In the genomic region with DNA sequence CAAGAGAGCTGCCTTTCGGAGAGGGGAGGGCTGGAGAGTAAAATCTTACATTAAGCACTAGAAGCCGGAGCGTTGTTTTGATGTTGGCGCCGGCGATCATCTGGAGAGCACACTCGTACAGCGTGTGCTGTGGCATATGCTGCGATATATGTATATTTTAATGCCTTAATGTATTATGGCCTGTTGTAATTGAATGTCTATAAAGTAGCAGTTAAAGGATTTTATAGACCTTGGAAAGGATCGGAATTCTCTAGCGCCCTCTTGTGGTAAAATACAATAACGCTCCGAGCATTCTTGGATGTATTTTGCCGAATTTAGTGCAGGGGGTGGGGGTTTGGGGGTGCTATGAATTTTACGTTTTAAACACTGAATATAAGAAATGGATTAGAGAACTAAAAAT, we compare ENCODE assay signal across 8 mouse cellular contexts.
DNase-seq lines count a peak whose midpoint lies in the region; ATAC-seq and TF ChIP-seq lines count a peak whose summit lies in the region.

No protein-coding gene starts in this region.

- peak; percentile 49 to 81 (median 68) for TF ChIP-seq CTCF in MEL (IDR thresholded peaks at IDR 0.05 in 2 of 3, conservative IDR thresholded peaks at IDR 0.05 in 1 of 3; ENCODE audit: control insufficient read depth in 1 of 3, insufficient read depth in 1 of 3, low read depth in 2 of 3, low read length in 3 of 3, poor library complexity in 1 of 3, severe bottlenecking in 1 of 3)

- H3K36me3 ChIP-seq in MEL (ENCODE audit: control insufficient read depth in 1 of 2, insufficient read depth in 2 of 2, low read length in 2 of 2) = no peaks in the 10 kb centered on the region
- no peaks in the 10 kb centered on the region for H3K36me3 ChIP-seq in hindbrain, embryonic 12.5 days
- no peaks in the 10 kb centered on the region for H3K36me3 ChIP-seq in midbrain, embryonic 16.5 days (ENCODE audit: control insufficient read depth, insufficient read depth, low read length)

- no peaks in the 10 kb centered on the region for H3K9me3 ChIP-seq in MEL (replicated peaks; ENCODE audit: insufficient read depth, low read length)
- H3K9me3 ChIP-seq in hindbrain, embryonic 12.5 days (replicated peaks) = no peaks in the 10 kb centered on the region
- no peaks in the 10 kb centered on the region for H3K9me3 ChIP-seq in midbrain, embryonic 16.5 days (replicated peaks; ENCODE audit: control insufficient read depth, low read length, poor library complexity, severe bottlenecking)

- no peak for TF ChIP-seq POLR2A in MEL (IDR thresholded peaks at IDR 0.05; ENCODE audit: control insufficient read depth in 1 of 2, insufficient read depth in 1 of 2, low read depth in 1 of 2, low read length in 2 of 2, poor library complexity in 1 of 2)

- no peak overlapping the region for H3K9ac ChIP-seq in MEL (ENCODE audit: control insufficient read depth, low read depth, low read length, poor library complexity, severe bottlenecking)
- no peak overlapping the region for H3K9ac ChIP-seq in hindbrain, embryonic 12.5 days
- H3K9ac ChIP-seq in midbrain, embryonic 16.5 days (ENCODE audit: low read depth, low read length) = no peak overlapping the region

- WGBS in hindbrain, embryonic 12.5 days = 19% methylated on average over 15 of the region's 15 CpGs
- WGBS in midbrain, embryonic 16.5 days = 17% methylated on average over 15 of the region's 15 CpGs

- H3K4me2 ChIP-seq in hindbrain, embryonic 12.5 days (replicated peaks) = peak overlapping the region; percentile 24; the same call in 1 of the 2 replicates
- H3K4me2 ChIP-seq in midbrain, embryonic 16.5 days (ENCODE audit: low read length) = peak overlapping the region; percentile 46

- H3K27me3 ChIP-seq in MEL (ENCODE audit: control insufficient read depth in 1 of 2, insufficient read depth in 2 of 2, low read length in 2 of 2) = peaks cover 13 to 23% of the 10 kb centered on the region in 2 experiments
- peaks cover 21% of the 10 kb centered on the region for H3K27me3 ChIP-seq in hindbrain, embryonic 12.5 days
- peaks cover 7% of the 10 kb centered on the region for H3K27me3 ChIP-seq in midbrain, embryonic 16.5 days (ENCODE audit: control insufficient read depth, insufficient read depth, low read depth, low read length)

- DNase-seq in cerebellum, adult 18-20 months = peak; percentile 10 to 16
- no peak for DNase-seq in cerebellum, adult 9-11 months
- DNase-seq in MEL (ENCODE audit: low read depth, low spot score) = peak; percentile 62
- peak; percentile 75 for DNase-seq in embryo, embryonic 11 days
- DNase-seq in layer of hippocampus, postnatal 10 days (ENCODE audit: low spot score in 2 of 2) = peak; percentile 25 to 46
- peak; percentile 38 for DNase-seq in thymus, postnatal 4 days

- peak; percentile 78 for TF ChIP-seq RAD21 in MEL (IDR thresholded peaks at IDR 0.05; ENCODE audit: low read depth, low read length)

- TF ChIP-seq EP300 in MEL (IDR thresholded peaks at IDR 0.05; ENCODE audit: low read depth in 1 of 2, low read length in 2 of 2) = no peak

- H3K4me1 ChIP-seq in MEL (ENCODE audit: control insufficient read depth in 1 of 2, insufficient read depth in 2 of 2, low read length in 2 of 2) = no peaks in the 10 kb centered on the region
- no peaks in the 10 kb centered on the region for H3K4me1 ChIP-seq in hindbrain, embryonic 12.5 days
- H3K4me1 ChIP-seq in midbrain, embryonic 16.5 days (ENCODE audit: control insufficient read depth, insufficient read depth, low read length) = no peaks in the 10 kb centered on the region

- no peak for ATAC-seq in hindbrain, embryonic 12.5 days (ENCODE audit: low FRiP score)
- ATAC-seq in midbrain, embryonic 16.5 days = no peak

- no peaks in the 10 kb centered on the region for H3K79me2 ChIP-seq in MEL (ENCODE audit: control insufficient read depth, insufficient read depth, low read length, poor library complexity)

- H3K27ac ChIP-seq in MEL (ENCODE audit: control insufficient read depth, low read depth, low read length) = no peak overlapping the region
- H3K27ac ChIP-seq in hindbrain, embryonic 12.5 days = no peak overlapping the region
- H3K27ac ChIP-seq in midbrain, embryonic 16.5 days (ENCODE audit: low read length) = no peak overlapping the region

- H3K4me3 ChIP-seq in MEL (ENCODE audit: control insufficient read depth in 1 of 2, insufficient read depth in 1 of 2, low read depth in 2 of 2, low read length in 2 of 2) = no peak overlapping the region
- H3K4me3 ChIP-seq in hindbrain, embryonic 12.5 days = no peak overlapping the region
- no peak overlapping the region for H3K4me3 ChIP-seq in midbrain, embryonic 16.5 days (ENCODE audit: low read depth, low read length)

TF ChIP-seq in MEL, 35 proteins besides CTCF, POLR2A, EP300 and RAD21:
- TF ChIP-seq MYC (IDR thresholded peaks at IDR 0.05; ENCODE audit: low read depth, low read length) (no peak), USF1 (IDR thresholded peaks at IDR 0.05; ENCODE audit: low read depth, low read length) (no peak), USF2 (IDR thresholded peaks at IDR 0.05; ENCODE audit: borderline replicate concordance in 1 of 2, insufficient read depth in 1 of 2, low read depth in 1 of 2, low read length in 2 of 2) (no peak), ZC3H11A (IDR thresholded peaks at IDR 0.05; ENCODE audit: low read depth, low read length) (peak; percentile 67), HCFC1 (IDR thresholded peaks at IDR 0.05; ENCODE audit: low read depth, low read length) (no peak), NELFE (IDR thresholded peaks at IDR 0.05; ENCODE audit: low read depth, low read length) (no peak), CHD1 (IDR thresholded peaks at IDR 0.05; ENCODE audit: low read depth, low read length) (no peak), GABPA (IDR thresholded peaks at IDR 0.05; ENCODE audit: low read depth, low read length) (no peak), SMC3 (IDR thresholded peaks at IDR 0.05; ENCODE audit: low read depth, low read length) (peak; percentile 90), JUND (IDR thresholded peaks at IDR 0.05; ENCODE audit: low read depth, low read length) (no peak), MAFK (IDR thresholded peaks at IDR 0.05; ENCODE audit: borderline replicate concordance, low read depth, low read length) (no peak), MAX (IDR thresholded peaks at IDR 0.05; ENCODE audit: low read length) (no peak)
